Mouse (Mus musculus) bone marrow, adult 2 months (tissue): ENCODE results near the gene Rapgef4. TPM values are rescaled to one million over a fixed set of nuclear protein-coding genes. Genes with fewer than 3 reads are reported as not detected.
"Not testable (repeated sequence)": the region's sequence is repeated elsewhere in the genome, so short reads cannot be mapped to it uniquely, and the experiment has no call there.

Experiments used
- H3K27ac ChIP-seq: fragments of 200-500 bp; 2 replicates; pipeline ENCODE4 v1.5.1; 2012; ENCODE audit warnings: low read depth, mild to moderate bottlenecking, control low read depth, inconsistent platforms, low read length; ENCODE audit not compliant: control insufficient read depth, poor library complexity, insufficient read depth
- H3K4me1 ChIP-seq: fragments of 200-500 bp; 2 replicates; pipeline ENCODE4 v1.6.1; 2011; ENCODE audit warnings: low read length; ENCODE audit not compliant: control insufficient read depth, insufficient read depth
- H3K4me3 ChIP-seq: fragments of 200-500 bp; replicated peaks from 2 replicates; pipeline ENCODE3; 2011; ENCODE audit warnings: mild to moderate bottlenecking, low read depth, low read length, control low read depth; ENCODE audit not compliant: control insufficient read depth
- CTCF ChIP-seq: fragments of 200-500 bp; IDR thresholded peaks from 2 replicates; pipeline ENCODE4 v1.5.1; 2011; ENCODE audit warnings: low read length, control low read depth; ENCODE audit not compliant: control insufficient read depth, insufficient read depth
- POLR2A ChIP-seq: fragments of 200-500 bp; IDR thresholded peaks from 2 replicates; pipeline ENCODE4 v1.6.1; 2011; ENCODE audit warnings: low read depth, mild to moderate bottlenecking, control low read depth, low read length, borderline replicate concordance; ENCODE audit not compliant: control insufficient read depth
- WGBS: fragments of 180-500 bp; shearing (Covaris S2); methylation state at CpG from one replicate; pipeline ENCODE4 v1.1.7; 2018; 5-methylcytosine and 5-hydroxymethylcytosine counted together
- polyA plus RNA-seq: library from polyadenylated mRNA; stranded (reverse); fragments of >200 nt; gene quantifications from 2 replicates; pipeline ENCODE4 v1.2.4, GENCODE M21; 2011; ENCODE audit warnings: low replicate concordance; ENCODE audit not compliant: missing spikeins, insufficient read depth, insufficient read length

Rapgef4 gene
- polyA plus RNA-seq, 1 experiment: 4.9 TPM

GRCm38 (mm10) chr2:72132222-72132621 is 151.2 kb downstream of the Rapgef4 start:
- H3K4me3 ChIP-seq: no peak overlapping the region
- H3K4me1 ChIP-seq: peaks cover 2% of the 10 kb centered on the region; the same call in 1 of the 2 replicates
- WGBS: 80% methylated on average over 3 of the region's 3 CpGs
- TF ChIP-seq CTCF: no peak
- no peak for TF ChIP-seq POLR2A
- H3K27ac ChIP-seq: no peak overlapping the region

DNA sequence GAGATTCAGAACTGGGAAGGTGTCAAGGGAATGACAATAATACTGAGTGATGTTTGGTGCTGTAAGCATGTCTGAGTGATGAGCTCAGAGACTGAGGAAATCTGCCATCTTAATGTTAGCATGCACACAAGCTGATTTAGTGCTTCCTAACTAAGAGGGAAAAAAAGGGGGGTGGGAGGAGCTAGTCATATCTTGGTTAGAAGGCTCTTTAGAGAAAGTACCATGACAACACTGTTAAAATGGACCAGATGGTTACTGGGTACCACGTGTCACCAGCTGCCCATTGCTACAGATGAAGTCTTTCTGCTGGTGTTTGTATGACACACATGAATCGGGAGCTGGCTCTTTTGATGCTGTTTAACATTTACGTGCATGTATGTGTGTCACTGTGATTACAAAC is 155.0 kb downstream of the Rapgef4 start:
- H3K4me3 ChIP-seq: no peak overlapping the region
- H3K4me1 ChIP-seq: peaks cover 2% of the 10 kb centered on the region; the same call in 1 of the 2 replicates
- WGBS: 67% methylated on average over 3 of the region's 3 CpGs
- no peak overlapping the region for H3K27ac ChIP-seq
- TF ChIP-seq POLR2A: no peak

DNA sequence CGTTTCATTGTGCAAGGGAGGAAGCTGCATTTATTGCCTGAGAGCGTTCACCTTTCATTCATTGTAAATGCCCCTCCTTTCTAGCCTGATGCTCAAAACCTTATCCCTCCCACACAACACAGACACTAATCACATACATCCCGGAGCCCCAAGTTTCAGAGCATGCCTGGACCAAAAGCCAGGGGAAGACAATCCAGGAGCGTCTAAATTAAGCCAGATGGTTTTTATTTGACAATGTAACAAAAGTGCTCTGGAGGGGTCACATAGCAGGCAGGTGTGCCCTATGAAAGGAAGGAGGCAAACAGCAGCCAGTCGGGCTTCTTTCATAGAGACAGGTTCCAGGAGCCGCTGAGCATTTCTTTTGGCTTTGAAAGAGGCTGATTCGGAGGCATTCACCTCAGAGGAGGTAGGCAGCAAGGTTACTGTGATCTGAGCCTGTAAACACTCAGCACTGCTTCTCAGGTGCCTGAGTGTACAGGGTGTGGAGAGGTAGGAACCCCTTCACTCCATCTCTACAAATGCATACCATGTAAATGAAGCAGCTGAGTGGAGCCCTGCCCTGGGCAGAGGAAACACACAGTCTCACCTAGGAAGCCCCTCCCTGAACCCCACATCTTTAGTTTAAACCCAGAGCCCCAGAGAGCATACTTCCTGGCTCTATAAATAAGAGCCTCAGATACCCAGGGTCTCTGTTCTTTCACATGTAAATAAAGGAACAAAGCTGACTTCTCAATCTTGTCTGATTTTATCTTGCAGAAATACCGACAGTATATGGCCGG is 155.6 kb downstream of the Rapgef4 start:
- Histone ChIP-seq H3K27ac (peak overlapping the region; percentile 19), H3K4me1 (peaks cover 1% of the 10 kb centered on the region; the same call in 1 of the 2 replicates), H3K4me3 (no peak overlapping the region)
- WGBS: 53% methylated on average over 9 of the region's 9 CpGs
- TF ChIP-seq POLR2A (no peak), CTCF (no peak)

- WGBS: 65% methylated on average over 14 of the region's 14 CpGs
- Histone ChIP-seq H3K4me1 (peaks cover 2% of the 10 kb centered on the region), H3K27ac (peak overlapping the region; percentile 23; the same call in 1 of the 2 replicates), H3K4me3 (no peak overlapping the region)
- TF ChIP-seq POLR2A (no peak), CTCF (no peak)
Observed at GRCm38 (mm10) chr2:72139863-72140845, 159.1 kb downstream of the Rapgef4 start.

- TF ChIP-seq CTCF (no peak), POLR2A (no peak)
- 79% methylated on average over 8 of the region's 8 CpGs for WGBS
Observed at GRCm38 (mm10) chr2:72141091-72141490, 160.1 kb downstream of the Rapgef4 start.

DNA sequence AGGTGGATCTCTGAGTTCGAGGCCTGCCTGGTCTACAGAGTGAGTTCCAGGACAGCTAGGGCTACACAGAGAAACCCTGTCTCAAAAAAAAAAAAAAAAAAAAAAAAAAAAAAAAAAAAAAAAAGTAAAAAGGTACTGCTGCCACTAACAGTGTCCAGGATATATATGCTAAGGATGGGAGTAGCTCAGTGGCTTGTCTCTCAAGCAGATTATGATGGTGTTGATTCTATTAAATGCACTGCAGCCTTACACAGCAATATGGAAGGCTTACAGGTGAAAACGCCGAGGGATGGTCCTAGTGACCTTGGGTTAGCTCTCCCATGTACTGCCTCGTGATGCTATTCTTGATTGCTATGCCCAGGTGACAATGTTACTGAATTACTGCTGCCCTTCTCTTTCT is 160.7 kb downstream of the Rapgef4 start:
- not testable (repeated sequence) for H3K27ac ChIP-seq, H3K4me1 ChIP-seq, H3K4me3 ChIP-seq
- WGBS: 81% methylated on average over 4 of the region's 4 CpGs

More at GRCm38 (mm10) chr2:72141091-72141490, 160.1 kb downstream of the Rapgef4 start:
- H3K4me1 ChIP-seq: peaks cover 4% of the 10 kb centered on the region
- no peak overlapping the region for H3K4me3 ChIP-seq
- H3K27ac ChIP-seq: no peak overlapping the region

- H3K4me1 ChIP-seq: peaks cover 4% of the 10 kb centered on the region
- H3K27ac ChIP-seq: no peak overlapping the region
- no peak for TF ChIP-seq POLR2A
- no peak for TF ChIP-seq CTCF
- no peak overlapping the region for H3K4me3 ChIP-seq
- 87% methylated on average over 9 of the region's 9 CpGs for WGBS
Observed at GRCm38 (mm10) chr2:72143413-72143812, 162.4 kb downstream of the Rapgef4 start.

DNA sequence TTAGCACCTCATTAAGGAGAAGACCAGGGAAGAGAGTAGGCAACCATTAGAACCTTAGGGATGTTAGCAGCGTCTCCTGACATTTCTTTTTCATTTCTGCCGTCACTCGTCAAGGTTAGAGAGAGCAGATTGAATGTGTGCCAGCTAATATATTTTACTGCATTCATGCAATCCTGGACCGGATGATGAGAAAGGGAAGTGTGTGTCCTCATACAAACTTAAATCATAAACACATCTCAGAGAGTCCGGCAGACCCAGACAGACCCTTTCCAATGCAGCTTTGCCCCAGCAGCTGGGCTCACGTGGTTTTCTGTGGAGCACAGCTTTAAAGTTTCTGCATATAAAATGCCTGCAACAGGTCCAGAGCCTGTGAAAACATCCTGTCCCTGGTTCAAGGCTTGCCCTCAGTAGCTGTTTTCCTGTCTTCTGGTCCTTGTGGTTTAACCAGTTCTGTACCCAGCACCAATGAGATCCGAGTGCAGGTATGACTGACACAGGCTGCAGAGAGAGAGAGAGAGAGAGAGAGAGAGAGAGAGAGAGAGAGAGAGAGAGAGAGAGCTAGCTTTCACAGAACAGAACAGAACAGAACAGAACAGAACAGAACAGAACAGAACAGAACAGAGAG is 163.6 kb downstream of the Rapgef4 start:
- H3K27ac ChIP-seq: no peak overlapping the region
- peaks cover 4% of the 10 kb centered on the region for H3K4me1 ChIP-seq
- no peak overlapping the region for H3K4me3 ChIP-seq
- TF ChIP-seq POLR2A (no peak), CTCF (no peak)
- WGBS: 9% methylated on average over 7 of the region's 7 CpGs
